Mouse (Mus musculus) testis, adult 2 months (tissue): ENCODE data around the gene Slc4a4.

Experiments used
- CTCF ChIP-seq: fragments of 200-500 bp; IDR thresholded peaks from 2 replicates; pipeline ENCODE4 v1.5.1; 2012; ENCODE audit warnings: low read depth, mild to moderate bottlenecking, inconsistent platforms, low read length, moderate library complexity; ENCODE audit not compliant: control insufficient read depth, insufficient read depth, insufficient replicate concordance
- POLR2A ChIP-seq: fragments of 200-500 bp; IDR thresholded peaks from 2 replicates; pipeline ENCODE4 v1.6.1; 2012; ENCODE audit warnings: low read depth, mild to moderate bottlenecking, inconsistent platforms, low read length, moderate library complexity; ENCODE audit not compliant: control insufficient read depth

DNA sequence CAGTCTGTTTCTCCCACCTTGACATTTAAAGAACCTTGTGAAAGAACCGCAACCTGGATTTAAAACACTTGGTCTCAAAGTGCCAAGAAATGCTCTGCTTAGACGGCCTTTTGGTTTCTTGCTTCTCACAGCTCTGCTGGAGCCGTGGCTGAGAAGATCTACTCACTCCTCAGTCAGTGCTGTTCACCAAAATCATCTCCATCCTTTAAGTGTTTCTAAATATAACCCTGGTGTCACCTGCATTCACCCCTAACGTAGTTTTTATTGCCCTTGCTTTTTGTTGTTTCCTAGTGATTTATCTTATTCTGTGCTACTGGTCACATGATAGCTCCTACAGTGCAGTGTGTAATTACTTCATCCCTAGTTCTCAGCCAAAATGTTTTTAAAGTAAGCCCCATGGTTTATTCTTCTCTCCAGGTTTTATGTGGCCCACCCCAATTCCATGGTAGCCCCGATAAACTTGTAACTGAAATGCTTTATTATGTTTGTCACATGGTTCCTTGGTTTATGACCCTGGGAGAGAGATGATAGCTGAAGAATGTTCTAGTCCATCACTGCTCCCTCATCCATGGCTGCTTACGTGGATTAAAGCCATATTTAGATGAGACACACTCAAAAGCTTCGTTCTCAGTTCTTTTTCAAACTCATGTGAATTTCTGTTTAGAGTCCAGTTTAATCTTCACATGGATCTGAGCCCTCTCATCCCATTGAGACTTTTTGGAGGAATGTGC, 323.5 kb downstream of the Slc4a4 start:
- TF ChIP-seq POLR2A: no peak
- TF ChIP-seq CTCF: no peak
